Mouse (Mus musculus) heart, adult 9 months (tissue): Measurements from ENCODE around the gene Zfp978.
"Not testable (repeated sequence)": the region's sequence is repeated elsewhere in the genome, so short reads cannot be mapped to it uniquely, and the experiment has no call there.

Experiments used
- DNase-seq, 2 experiments: peaks; one replicate each; pipeline ENCODE4 v3.0.0; 2022; ENCODE audit warnings: low spot score in 2 of 2

The Zfp978 gene

GRCm38 (mm10) chr4:147350541-147350940 lies 10.6 kb upstream of the Zfp978 start:
- peak; percentile 8 to 10 for DNase-seq

GRCm38 (mm10) chr4:147351376-147351980 lies 9.6 kb upstream of the Zfp978 start:
- DNase-seq, result peak; percentile 1 to 2

GRCm38 (mm10) chr4:147353626-147354025 lies 7.5 kb upstream of the Zfp978 start:
- peak; percentile 0 for DNase-seq

- not testable (repeated sequence) for DNase-seq
These were observed 5.1 kb upstream of the Zfp978 start for GRCm38 (mm10) chr4:147356042-147356441.

- DNase-seq, result not testable (repeated sequence)
These were observed 3.9 kb upstream of the Zfp978 start for GRCm38 (mm10) chr4:147357195-147357594.

GRCm38 (mm10) chr4:147361872-147362271 lies 769 bp downstream of the Zfp978 start:
- not testable (repeated sequence) for DNase-seq

GRCm38 (mm10) chr4:147369564-147369963 lies 8.5 kb downstream of the Zfp978 start:
- DNase-seq, result not testable (repeated sequence)

GRCm38 (mm10) chr4:147383199-147383598 lies 22.1 kb downstream of the Zfp978 start:
- not testable (repeated sequence) for DNase-seq

- not testable (repeated sequence) for DNase-seq
These were observed 36.1 kb downstream of the Zfp978 start for GRCm38 (mm10) chr4:147397201-147397600.

GRCm38 (mm10) chr4:147397934-147398682 lies 37.0 kb downstream of the Zfp978 start:
- DNase-seq, result not testable (repeated sequence)

- DNase-seq, result not testable (repeated sequence)
These were observed 37.6 kb downstream of the Zfp978 start for GRCm38 (mm10) chr4:147398741-147399140.

- DNase-seq, result not testable (repeated sequence)
These were observed 38.4 kb downstream of the Zfp978 start for GRCm38 (mm10) chr4:147399505-147399904.

GRCm38 (mm10) chr4:147400031-147400847 lies 39.1 kb downstream of the Zfp978 start:
- not testable (repeated sequence) for DNase-seq

- DNase-seq, result not testable (repeated sequence)
These were observed 40.0 kb downstream of the Zfp978 start for GRCm38 (mm10) chr4:147400848-147401715.

- not testable (repeated sequence) for DNase-seq
These were observed 40.8 kb downstream of the Zfp978 start for GRCm38 (mm10) chr4:147401736-147402506.

GRCm38 (mm10) chr4:147402507-147402890 lies 41.4 kb downstream of the Zfp978 start:
- not testable (repeated sequence) for DNase-seq

GRCm38 (mm10) chr4:147403509-147403908 lies 42.4 kb downstream of the Zfp978 start:
- DNase-seq, result not testable (repeated sequence)

GRCm38 (mm10) chr4:147403931-147404913 lies 43.1 kb downstream of the Zfp978 start:
- DNase-seq, result not testable (repeated sequence)
